Mouse (Mus musculus) olfactory bulb, adult 2 months (tissue): ENCODE measurements at regions not wholly inside any gene's neighbourhood (a gene's known extent, or its start where the extent isn't known, plus 50 kb on each side); places are given as distances from the start of the nearest gene placed in this dataset.

ENCODE experiments used
- CTCF ChIP-seq: fragments of 200-500 bp; IDR thresholded peaks from 2 replicates; pipeline ENCODE4 v1.5.1; 2012; ENCODE audit warnings: low read depth, mild to moderate bottlenecking, low read length, moderate library complexity; ENCODE audit not compliant: insufficient read depth
- POLR2A ChIP-seq: fragments of 200-500 bp; IDR thresholded peaks from 2 replicates; pipeline ENCODE4 v1.6.1; 2012; ENCODE audit warnings: mild to moderate bottlenecking, low read depth, low read length, moderate library complexity; ENCODE audit not compliant: insufficient read depth

- TF ChIP-seq CTCF (no peak), POLR2A (no peak)
Observed at GRCm38 (mm10) chr13:101301361-101301760, 466.7 kb downstream of the Pik3r1 start.
